Mouse (Mus musculus): Measurements from ENCODE around the gene Gpr45.
"Not testable (repeated sequence)": the region's sequence is repeated elsewhere in the genome, so short reads cannot be mapped to it uniquely, and the experiment has no call there.

Gene Gpr45

DNA sequence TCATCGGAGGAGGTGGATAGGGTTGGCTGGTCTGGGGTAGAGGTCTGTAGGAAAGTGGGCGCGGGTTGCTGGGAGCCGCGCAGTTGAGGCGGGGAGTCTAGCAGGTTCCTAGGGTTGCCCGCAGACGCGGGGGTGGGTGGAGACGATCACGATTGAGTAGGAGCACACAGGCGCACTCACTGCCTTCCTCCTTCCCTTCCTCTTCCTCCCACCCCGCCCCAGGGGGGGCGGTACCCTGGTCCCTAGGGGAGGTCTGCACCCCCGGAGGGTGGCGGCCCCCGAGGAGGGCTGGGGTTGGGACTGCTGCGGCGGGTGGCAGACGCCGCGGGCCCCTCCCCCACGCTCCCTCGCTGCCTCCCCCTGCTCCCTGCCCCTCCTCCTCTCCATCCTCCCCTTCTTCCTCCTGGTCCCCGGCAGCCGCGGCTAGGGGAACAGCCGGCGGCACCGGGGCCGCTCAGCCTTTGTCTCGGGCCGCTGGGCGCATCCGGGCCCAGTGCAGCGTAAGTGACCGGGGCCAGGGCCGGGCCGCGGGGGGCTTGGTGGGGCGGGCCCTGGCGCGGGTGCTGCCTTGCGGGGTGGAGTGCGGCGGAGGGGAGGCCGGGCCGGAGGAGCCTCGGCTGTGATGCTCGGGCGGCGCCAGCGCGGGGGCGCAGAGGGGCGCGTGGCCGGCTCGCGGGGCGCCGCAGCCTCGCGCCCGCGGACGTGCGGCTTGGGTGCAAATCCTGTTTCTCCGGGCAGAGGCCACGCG lies at the start of gene Gpr45:
Gene Gpr45, plus strand, starts transcription at position 139 of the 748 bp plus-strand sequence.
- ChIA-PET POLR2A (no interaction called here), CTCF (no interaction called here)

DNA sequence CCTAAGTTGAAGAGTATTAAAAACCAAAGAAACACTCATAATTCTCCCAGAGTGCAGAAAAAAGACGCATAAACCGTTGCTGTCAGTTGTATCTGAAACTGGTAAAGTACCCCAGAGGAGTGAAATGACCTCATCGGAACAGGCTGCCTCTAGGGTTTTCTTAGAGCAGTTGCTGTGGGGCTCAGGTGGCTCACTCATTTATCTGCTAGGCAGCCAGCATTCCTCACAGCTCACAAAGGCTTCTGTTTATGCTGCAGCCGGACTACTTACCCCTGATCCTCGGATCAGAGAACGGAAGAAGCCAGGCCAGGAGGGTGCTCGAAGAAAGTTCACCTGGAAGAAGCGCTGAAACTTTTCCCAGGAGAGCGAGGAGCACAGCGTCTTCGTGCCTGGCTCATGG lies 47.5 kb upstream of the Gpr45 start:
- ChIA-PET POLR2A (interaction anchor here in 1 of 4 experiments (0.8 kb wide), 1 partner anchor 15 kb away, joined by 3 read pairs; no protein-coding TSS in a partner anchor), CTCF (no interaction called here)

DNA sequence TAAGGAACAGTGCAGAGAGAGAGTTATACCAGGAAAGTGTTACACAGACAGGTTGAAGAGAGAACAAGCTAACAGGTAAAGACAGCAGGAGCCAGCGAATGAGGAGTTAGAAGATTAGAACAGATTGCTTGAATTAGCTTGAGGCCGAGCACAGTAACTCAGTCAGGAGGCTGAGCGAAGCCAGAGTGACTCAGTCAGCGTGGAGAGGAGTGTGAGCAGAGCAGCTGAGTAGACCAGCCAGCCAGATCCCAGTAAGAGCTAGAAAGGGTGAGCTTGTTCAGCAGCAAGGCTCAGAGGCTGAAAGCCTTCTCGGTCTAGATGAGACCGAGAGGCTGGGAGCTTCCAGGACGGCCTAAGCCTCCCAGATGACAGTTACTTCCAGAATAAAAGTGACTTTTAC lies 46.0 kb upstream of the Gpr45 start:
- ChIA-PET POLR2A (interaction anchor here in 2 of 4 experiments (0.8 to 1.6 kb wide), 4 partner anchors 17 to 212 kb away, joined by 3 to 7 read pairs (median 4); partner anchors contain the start of gene Pou3f3 (in 1 of the 2)), CTCF (interaction anchor here in 1 of 4 experiments (0.6 kb wide), 1 partner anchor 157 kb away, joined by 7 read pairs; no protein-coding TSS in a partner anchor)

DNA sequence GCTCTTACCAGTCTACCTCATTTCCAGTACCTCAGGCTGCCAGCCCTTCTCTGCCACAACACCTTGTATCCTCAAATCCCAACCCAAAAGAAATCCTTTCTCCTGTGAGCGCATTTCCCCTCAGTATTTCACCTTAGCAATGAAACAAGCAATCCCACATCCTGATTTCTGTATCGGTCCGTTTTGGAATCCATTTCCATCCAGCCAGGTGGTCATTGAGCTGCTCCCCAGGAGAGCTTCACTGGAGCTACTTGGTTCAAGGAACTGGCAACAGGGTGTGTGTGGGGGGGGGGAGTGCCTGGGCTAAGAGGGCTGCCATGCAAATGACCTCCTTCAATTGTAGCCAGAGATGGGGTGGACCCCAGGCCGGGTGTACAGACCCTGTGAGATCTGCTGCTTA lies 45.5 kb upstream of the Gpr45 start:
- CTCF ChIA-PET = interaction anchor here in 1 of 4 experiments (0.6 kb wide), 1 partner anchor 156 kb away, joined by 7 read pairs; no protein-coding TSS in a partner anchor

DNA sequence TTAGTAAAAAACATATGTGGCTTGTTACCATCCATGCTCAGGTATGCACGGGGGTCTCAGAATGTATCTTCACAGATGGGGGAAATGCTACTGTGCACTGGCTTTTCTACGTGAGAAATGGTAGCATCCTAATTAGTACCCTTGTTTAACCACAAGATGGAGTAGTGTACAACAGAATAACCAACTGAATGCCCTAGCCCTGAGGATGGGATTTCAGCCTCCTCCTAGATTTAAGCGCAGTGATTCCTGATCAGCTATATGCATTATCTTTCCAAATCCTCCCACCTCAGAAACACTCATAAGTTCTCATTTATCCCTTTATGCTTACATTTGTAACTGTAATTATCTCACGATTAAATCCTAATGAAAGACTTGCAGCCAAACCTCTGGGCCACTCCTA lies 37.6 kb upstream of the Gpr45 start:
- POLR2A ChIA-PET = no interaction called here

More for the DNA sequence above, 45.5 kb upstream of the Gpr45 start:
- POLR2A ChIA-PET = interaction anchor here in 2 of 4 experiments (0.8 to 1.6 kb wide), 5 partner anchors 18 to 212 kb away, joined by 3 to 7 read pairs (median 3); partner anchors contain the start of gene Pou3f3 (in 1 of the 2)

DNA sequence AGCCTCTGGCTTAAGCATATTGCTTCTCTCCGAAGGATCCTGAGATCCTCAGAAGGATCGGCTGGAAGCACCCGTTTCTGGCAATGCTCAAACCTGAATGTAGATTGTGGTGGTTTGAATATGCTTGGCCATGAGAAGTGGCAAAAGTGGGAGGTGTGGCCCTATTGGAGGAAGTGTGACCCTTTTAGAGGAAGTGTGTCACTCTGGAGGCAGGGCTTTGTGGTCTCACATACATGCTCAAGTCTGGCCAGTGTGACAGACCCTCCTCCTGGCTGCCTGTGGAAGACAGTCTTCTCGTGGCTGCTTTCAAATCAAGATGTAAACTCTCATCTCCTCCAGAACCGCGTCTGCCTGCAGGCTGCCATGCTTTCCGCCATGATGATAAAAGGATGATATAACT lies 36.0 kb upstream of the Gpr45 start:
- CTCF ChIA-PET = no interaction called here
- POLR2A ChIA-PET = interaction anchor here in 1 of 4 experiments (0.6 kb wide), 1 partner anchor 41 kb away, joined by 4 read pairs; no protein-coding TSS in a partner anchor

More for the DNA sequence above, 37.6 kb upstream of the Gpr45 start:
- CTCF ChIA-PET = interaction anchor here in 3 of 4 experiments (0.6 to 1.5 kb wide), 7 partner anchors 136 to 1083 kb away, joined by 3 to 6 read pairs (median 3); no protein-coding TSS in a partner anchor

DNA sequence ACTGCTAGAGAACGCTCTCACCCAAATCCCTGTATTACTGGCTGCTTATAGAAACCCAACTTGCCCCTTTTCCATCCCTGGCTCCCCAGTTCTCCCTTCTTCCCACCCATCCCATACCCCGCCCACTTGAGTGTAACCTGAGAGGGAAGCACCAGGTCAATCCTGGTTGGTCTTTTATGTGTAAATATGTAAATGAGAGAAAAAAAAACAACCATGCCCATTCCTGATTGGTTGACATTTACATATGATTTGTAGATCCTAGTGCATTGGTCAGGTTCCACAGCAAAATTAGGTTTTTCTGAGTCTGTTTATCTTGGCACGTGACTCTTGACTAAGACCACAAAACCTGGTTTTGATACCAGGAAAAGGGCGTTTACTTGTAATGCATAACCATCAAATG lies 34.8 kb upstream of the Gpr45 start:
- ChIA-PET CTCF (no interaction called here), POLR2A (no interaction called here)

DNA sequence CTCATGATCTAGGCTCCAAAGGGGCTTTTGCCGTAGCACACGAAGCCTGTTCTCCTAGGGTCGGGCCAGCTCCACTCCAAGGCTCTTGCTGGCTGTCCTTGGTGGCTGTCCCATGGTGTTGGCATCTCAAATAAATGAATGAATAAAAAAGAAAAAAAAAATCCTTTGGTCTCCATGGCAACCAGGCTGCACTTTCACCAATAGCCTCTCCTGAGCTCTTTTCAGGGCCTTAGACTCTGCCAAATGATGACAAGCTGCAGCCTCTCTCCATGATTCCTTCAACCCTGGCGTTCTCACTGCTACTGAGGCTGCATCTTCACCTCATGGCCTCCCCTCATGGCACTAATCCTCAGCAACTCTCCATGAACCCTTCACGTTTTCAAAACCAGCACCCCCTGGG lies 28.7 kb upstream of the Gpr45 start:
- CTCF ChIA-PET = no interaction called here
- POLR2A ChIA-PET = interaction anchor here in 1 of 4 experiments (1.0 kb wide), 1 partner anchor 60 kb away, joined by 3 read pairs; no protein-coding TSS in a partner anchor

DNA sequence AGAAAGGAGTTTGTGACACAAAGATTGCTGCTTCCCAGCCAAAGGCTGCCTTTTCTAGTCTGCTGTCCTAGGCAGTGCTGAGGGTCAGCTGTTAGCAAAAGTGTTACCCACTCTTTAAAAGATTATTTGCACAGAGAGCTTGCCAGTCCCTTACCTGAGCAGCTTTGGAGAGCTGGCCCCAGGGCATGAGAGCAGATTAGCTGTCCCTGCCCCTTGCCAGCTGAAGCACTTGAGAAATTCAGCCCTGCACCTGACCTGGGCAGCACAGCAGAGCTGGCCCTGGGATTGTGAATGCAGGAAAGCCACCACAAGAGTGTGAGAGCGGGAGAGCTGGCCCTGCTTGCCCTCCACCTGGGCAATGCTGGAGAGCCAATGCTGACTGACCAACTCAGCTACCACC lies 19.1 kb upstream of the Gpr45 start:
- POLR2A ChIA-PET = no interaction called here
- CTCF ChIA-PET = no interaction called here

DNA sequence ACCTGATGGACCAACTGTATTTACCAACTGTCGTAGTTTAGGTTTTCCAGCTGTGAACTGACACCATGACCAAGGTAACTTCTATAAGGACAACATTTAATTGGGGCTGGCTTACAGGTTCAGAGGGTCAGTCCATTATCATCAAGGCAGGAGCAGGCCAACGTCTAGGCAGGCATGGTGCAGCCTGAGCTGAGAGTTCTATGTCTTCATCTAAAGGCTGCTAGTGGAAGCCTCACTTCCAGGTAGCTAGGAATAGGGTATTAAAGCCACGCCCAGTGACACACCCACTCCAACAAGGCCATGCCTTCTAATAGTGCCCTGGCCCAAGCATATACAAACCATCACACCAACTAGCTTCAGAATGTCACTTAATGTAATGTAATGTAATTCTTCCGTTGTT lies 4.2 kb upstream of the Gpr45 start:
- POLR2A ChIA-PET = no interaction called here
- CTCF ChIA-PET = no interaction called here

DNA sequence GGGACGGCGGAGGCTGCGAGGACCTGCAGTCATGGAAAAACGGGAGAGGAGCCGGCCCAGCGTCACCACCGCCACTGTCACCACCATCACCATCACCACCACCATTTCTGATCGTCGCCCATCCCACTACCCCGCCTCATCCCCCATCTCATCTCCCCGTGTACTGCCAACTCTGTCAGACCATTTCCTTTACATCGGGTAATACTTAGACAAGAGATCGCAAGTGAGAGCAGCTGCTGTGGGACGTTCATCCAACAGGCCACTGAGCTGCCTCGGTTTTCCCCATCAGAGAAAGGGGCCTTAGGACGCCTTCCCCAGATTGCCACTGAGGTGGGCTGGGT lies 780 bp downstream of the Gpr45 start:
- ChIA-PET CTCF (interaction anchor here in 1 of 4 experiments (0.6 kb wide), 1 partner anchor 181 kb away, joined by 6 read pairs; no protein-coding TSS in a partner anchor), POLR2A (no interaction called here)

DNA sequence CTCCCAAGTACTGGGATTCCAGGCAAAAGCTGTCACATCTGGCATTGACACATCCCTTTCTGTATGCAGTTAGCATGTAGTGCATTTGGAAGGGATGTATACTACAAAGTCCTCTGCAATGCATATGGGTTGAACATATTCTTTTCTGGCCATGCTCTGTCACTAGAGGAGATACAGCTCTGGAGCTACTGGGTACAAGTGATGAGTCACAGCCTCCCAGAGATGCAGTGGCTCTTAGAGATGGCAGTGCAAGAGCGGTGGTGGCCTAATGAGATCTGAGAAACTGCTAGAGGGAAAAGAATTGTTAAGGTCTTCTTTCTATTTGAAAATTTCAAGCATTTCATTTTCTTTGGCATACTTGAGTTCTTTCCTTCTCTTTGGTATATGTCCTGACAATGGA lies 4.2 kb downstream of the Gpr45 start:
- CTCF ChIA-PET = no interaction called here
- POLR2A ChIA-PET = no interaction called here

DNA sequence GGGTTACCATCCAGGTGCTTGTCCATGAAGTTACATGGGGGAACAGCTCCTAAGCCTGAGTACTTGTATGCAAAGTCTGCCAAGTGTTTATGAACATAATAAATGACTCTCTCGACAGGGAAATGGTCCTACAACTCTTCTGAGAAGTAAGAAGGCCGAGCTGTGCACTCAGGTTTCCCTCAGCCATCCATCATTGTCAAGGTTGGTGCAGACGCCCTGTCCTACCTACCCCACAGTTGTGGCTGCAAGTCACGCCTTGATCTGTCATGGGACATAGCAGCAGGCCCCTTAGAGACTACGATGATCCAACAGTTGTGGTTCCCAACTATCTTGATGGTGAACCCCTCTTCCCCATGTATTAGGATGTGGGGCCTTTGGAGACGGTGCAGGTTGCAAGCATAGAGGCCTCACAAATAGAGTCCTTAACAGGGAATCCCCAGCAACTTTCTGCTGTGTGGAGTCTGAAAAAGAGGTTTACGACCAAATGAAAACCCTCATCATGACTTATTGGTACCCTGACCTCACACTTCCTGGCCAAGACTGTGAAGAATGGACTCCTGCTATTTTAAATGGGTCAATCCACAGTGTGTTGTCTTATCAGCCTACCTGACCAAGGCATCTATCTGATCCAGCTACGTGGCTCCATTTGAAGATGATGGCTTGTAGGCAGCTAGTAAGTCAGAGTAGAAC lies 30.6 kb downstream of the Gpr45 start:
- CTCF ChIA-PET = no interaction called here
- POLR2A ChIA-PET = interaction anchor here in 1 of 4 experiments (1.1 kb wide), 1 partner anchor 60 kb away, joined by 3 read pairs; no protein-coding TSS in a partner anchor

DNA sequence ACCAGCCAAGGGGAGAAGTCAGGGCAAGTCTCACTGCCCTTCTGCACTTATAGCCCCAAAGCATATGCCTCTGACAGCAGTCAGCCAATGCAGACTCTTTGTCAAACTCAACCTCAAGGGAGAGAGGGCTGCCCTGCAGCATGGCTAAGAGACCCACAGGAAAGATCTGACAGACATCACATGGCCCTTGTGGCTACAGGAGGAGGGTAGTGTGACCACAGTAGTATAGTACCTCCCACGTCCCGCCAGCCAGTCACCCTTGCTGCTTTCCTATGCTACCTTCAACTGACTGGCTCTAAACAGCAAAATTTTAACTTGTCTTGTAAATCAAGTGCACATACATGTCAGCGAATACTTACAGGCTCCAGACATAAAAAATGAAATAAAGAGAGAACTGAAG lies 31.4 kb downstream of the Gpr45 start:
- ChIA-PET CTCF (interaction anchor here in 1 of 4 experiments (0.6 kb wide), 1 partner anchor 273 kb away, joined by 7 read pairs; no protein-coding TSS in a partner anchor), POLR2A (interaction anchor here in 1 of 4 experiments (1.1 kb wide), 1 partner anchor 60 kb away, joined by 3 read pairs; no protein-coding TSS in a partner anchor)

DNA sequence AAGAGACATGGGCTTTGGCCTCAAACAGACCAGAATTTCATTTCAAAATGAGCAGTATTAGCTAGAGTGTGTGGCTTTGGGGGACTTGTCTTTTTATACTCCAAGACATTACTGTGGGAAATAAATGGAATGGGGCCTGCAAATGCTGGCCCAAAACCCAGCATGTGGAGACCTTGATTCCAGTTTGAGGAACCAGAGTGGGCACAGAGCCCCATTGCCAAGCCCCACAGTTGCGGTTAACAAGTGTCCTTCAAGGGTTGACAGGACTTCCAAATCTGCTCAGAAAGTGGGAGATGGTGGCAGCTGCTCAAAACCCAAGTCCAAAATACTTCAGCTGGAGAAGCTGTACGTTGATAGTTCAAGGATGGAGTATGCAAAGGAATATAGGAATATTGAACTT lies 36.3 kb downstream of the Gpr45 start:
- POLR2A ChIA-PET = no interaction called here
- CTCF ChIA-PET = interaction anchor here in 1 of 4 experiments (0.7 kb wide), 1 partner anchor 98 kb away, joined by 9 read pairs; no protein-coding TSS in a partner anchor

DNA sequence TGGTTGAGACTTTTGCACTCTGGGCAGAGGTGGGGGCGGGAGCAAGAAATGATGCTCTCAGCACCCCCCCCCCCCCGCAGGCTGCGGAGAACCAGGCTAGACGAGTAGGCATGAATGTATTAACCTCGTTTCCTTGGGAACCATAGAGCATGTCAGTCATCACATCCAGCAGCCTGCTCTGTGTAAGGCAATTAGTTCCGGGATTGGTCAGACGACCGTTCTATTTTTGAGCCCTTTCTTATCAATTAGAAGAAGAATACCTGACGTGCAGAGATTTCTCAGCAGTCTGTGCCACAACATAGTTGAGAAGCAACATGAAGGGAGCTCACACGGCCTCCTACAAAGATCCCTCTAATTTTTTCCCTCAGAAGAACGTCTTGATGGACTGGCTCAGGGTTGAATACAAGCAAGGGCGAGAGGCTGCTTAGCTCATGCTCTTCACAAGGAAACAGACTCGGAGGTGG lies 53.4 kb downstream of the Gpr45 start:
- POLR2A ChIA-PET = no interaction called here
- CTCF ChIA-PET = no interaction called here

DNA sequence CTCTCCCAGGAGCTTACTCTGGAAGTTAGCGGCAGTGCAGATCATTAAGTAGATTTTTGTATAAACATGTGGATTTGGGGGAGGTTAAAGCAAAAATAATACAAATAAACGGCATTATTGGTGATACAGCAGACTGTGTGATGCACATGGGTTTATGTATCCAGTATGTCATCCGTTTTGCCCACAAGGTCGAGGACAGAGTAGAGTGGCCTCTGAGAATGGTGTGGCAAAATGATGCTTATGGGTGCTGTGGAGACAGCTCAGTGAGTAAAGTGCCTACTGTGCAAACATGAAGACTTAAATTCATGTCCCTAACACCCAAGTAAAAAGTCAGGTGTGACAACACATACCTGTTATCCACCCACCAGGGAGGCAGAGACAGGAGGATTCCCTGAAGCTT lies 53.9 kb downstream of the Gpr45 start:
- ChIA-PET CTCF (no interaction called here), POLR2A (no interaction called here)

DNA sequence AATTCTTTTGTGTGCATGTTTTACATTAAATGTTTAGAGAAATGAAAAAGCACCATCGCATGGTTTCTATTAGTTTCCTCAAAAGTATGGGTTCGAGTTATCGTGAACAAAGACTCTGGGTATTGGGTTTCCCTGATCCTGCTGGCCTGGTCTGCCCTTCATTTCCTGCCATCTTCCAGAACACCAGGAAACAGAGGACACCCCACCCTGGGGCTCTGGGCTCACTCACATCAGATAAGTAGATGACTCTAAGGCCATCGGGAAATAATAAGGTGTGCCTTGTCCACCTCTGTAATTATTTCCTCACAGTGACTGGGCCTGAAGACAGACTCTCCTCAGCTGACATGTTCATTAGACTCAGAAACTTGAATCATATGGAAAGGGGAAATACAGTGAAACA lies 57.8 kb downstream of the Gpr45 start:
- ChIA-PET CTCF (no interaction called here), POLR2A (no interaction called here)

DNA sequence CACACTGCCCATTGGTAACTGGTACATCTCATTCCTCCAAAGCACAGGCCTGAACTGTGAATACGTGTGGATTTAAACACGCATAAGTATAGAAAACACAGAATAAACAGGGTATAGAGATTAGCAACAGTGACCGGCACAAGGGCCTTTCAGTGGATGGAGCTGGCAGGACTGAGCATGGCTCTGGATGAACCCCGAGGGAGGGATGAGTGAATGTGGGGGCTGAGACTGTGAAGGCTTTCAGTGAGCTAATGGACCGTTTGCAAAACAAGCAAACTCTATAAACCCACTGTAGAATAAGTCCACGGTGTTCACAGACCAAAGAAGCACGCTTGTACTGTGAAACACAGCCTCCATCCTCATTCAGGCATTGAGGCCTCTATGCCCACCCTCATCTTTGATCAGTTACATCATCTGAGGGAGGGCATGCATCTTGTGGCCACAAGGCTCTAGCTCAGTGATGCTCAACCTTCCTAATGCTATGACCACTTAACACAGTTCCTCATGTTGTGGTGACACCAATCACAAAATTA lies 62.5 kb downstream of the Gpr45 start:
- POLR2A ChIA-PET, CTCF ChIA-PET: not testable (repeated sequence)

DNA sequence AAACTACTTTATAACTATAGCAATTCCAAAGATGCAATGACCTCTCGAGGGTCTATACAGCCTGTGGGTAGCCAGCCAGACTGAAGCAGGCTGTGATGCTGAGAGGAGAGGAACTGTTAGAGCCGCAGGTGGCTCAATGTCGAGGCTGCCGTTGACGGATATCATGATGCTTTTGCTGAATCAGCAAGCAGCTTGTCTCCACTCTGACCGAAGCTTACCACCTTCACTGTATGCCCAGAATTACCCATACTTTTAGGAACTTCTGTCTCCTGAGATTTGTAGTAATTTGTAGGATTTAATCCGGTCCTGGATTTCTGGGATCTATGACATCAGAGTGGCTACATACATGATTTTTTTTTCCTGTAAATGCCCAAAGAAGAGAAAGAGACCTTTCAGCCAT lies 83.3 kb downstream of the Gpr45 start:
- CTCF ChIA-PET = no interaction called here
- POLR2A ChIA-PET = no interaction called here
